Mouse (Mus musculus) stomach, embryonic 14.5 days (tissue): Measurements from ENCODE around the gene Rabepk. TPM values are rescaled to one million over a fixed set of nuclear protein-coding genes. Genes with fewer than 3 reads are reported as not detected.

ENCODE experiments used
- polyA plus RNA-seq: library from polyadenylated mRNA; unstranded; fragments of >200 nt; fragmentation: Nextera tagmentation; extraction: Ambion mirVana; gene quantifications from 2 replicates; pipeline ENCODE4 v1.2.1, GENCODE M21; 2014

Rabepk gene
- polyA plus RNA-seq, 1 experiment from 2014 or later: 43.1 TPM

Other genes starting within 250 kb of the Rabepk start
- 93.0 and 95.2 TPM in 2 replicates for gene Gapvd1, start 44.7 kb downstream of the Rabepk start, polyA plus RNA-seq
- gene Hspa5, start 27.9 kb downstream of the Rabepk start, polyA plus RNA-seq: 622 and 812 TPM in 2 replicates
- 69.8 and 75.7 TPM in 2 replicates for gene Fbxw2, start 26.4 kb upstream of the Rabepk start, polyA plus RNA-seq
- gene Gm34653, start 33.1 kb upstream of the Rabepk start, polyA plus RNA-seq: not detected in 2 replicates
- 0.56 and 0.59 TPM in 2 replicates for gene Cutal, start 74.5 kb upstream of the Rabepk start, polyA plus RNA-seq
- 95.0 and 99.2 TPM in 2 replicates for gene Psmd5, start 75.1 kb upstream of the Rabepk start, polyA plus RNA-seq
- gene Phf19, start 114.1 kb upstream of the Rabepk start, polyA plus RNA-seq: 8.2 and 11.9 TPM in 2 replicates
- 3.7 and 4.3 TPM in 2 replicates for gene Traf1, start 161.9 kb upstream of the Rabepk start, polyA plus RNA-seq